Comparison of ENCODE assay signal across 7 mouse cellular contexts in the genomic region with DNA sequence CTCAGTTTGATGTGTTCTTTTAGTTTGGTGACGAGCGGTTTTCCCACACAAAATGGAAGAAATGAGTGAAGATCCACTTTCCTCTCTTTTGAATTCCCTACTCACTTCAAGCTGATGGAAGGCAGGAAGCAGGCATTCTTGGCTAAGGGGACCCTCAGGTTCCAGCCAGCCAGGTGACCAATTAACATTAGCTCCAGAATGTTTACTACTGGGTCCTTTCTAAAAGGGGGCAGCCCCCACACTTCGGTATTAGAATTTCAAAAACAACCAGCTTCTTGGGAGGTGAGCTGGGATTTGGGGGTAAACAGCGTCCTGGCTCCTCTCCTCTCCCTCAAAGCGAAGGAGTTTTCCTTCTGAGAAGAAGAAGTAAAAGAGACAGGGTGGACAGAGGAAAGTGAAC.
DNase-seq lines count a peak whose midpoint lies in the region; ATAC-seq and TF ChIP-seq lines count a peak whose summit lies in the region.

No protein-coding gene starts in this region.

- WGBS in kidney, postnatal 0 days = 42% methylated on average over 5 of the region's 5 CpGs
- 43% methylated on average over 5 of the region's 5 CpGs for WGBS in heart, embryonic 16.5 days
- WGBS in limb, embryonic 12.5 days = 35% methylated on average over 5 of the region's 5 CpGs
- 34% methylated on average over 5 of the region's 5 CpGs for WGBS in stomach, embryonic 14.5 days

- no peak for TF ChIP-seq CTCF in kidney, postnatal 0 days (IDR thresholded peaks at IDR 0.05; ENCODE audit: low read depth)

- H3K27me3 ChIP-seq in kidney, postnatal 0 days (ENCODE audit: insufficient read depth, low read length) = no peaks in the 10 kb centered on the region
- no peaks in the 10 kb centered on the region for H3K27me3 ChIP-seq in heart, embryonic 16.5 days (ENCODE audit: control insufficient read depth, insufficient read depth, low read length)
- H3K27me3 ChIP-seq in limb, embryonic 12.5 days = peaks cover 10% of the 10 kb centered on the region; the same call in 1 of the 2 replicates
- no peaks in the 10 kb centered on the region for H3K27me3 ChIP-seq in stomach, embryonic 14.5 days (ENCODE audit: control insufficient read depth, insufficient read depth, low read length)

- ATAC-seq in kidney, postnatal 0 days (replicated peaks; ENCODE audit: low FRiP score, low read depth) = no peak
- ATAC-seq in heart, embryonic 16.5 days (replicated peaks; ENCODE audit: extremely low read depth, insufficient read depth, low FRiP score) = no peak
- no peak for ATAC-seq in limb, embryonic 12.5 days (ENCODE audit: insufficient number of reproducible peaks, insufficient read depth, low FRiP score, low TSS enrichment, low read depth)
- ATAC-seq in stomach, embryonic 14.5 days (ENCODE audit: insufficient number of reproducible peaks, insufficient read depth, low FRiP score, low read depth) = no peak
- no peak for ATAC-seq in activated CD4-positive, CD25-positive, alpha-beta regulatory T cell, adult 4 months

- 0 out of 2 replicates have a peak overlapping the region, but pooled peaks have one; percentile 42 for H3K4me3 ChIP-seq in kidney, postnatal 0 days (replicated peaks; ENCODE audit: low read depth, low read length)
- peak overlapping the region; percentile 59 for H3K4me3 ChIP-seq in heart, embryonic 16.5 days (ENCODE audit: low read length)
- H3K4me3 ChIP-seq in limb, embryonic 12.5 days (replicated peaks) = peak overlapping the region; percentile 45
- peak overlapping the region; percentile 31; the same call in 1 of the 2 replicates for H3K4me3 ChIP-seq in stomach, embryonic 14.5 days (ENCODE audit: low read depth, low read length)

- peak overlapping the region; percentile 75 for H3K4me2 ChIP-seq in kidney, postnatal 0 days (ENCODE audit: low read length)
- peak overlapping the region; percentile 78 for H3K4me2 ChIP-seq in heart, embryonic 16.5 days (ENCODE audit: low read depth, low read length)
- H3K4me2 ChIP-seq in limb, embryonic 12.5 days = peak overlapping the region; percentile 71
- peak overlapping the region; percentile 66 for H3K4me2 ChIP-seq in stomach, embryonic 14.5 days (replicated peaks; ENCODE audit: low read depth, low read length)

- DNase-seq in kidney, postnatal 0 days (ENCODE audit: low spot score) = no peak
- no peak for DNase-seq in kidney, adult 18-20 months
- no peak for DNase-seq in right cerebral cortex, postnatal 14 days

- no peaks in the 10 kb centered on the region for H3K36me3 ChIP-seq in kidney, postnatal 0 days (ENCODE audit: insufficient read depth, low read length)
- no peaks in the 10 kb centered on the region for H3K36me3 ChIP-seq in heart, embryonic 16.5 days (ENCODE audit: control insufficient read depth, insufficient read depth)
- H3K36me3 ChIP-seq in limb, embryonic 12.5 days = no peaks in the 10 kb centered on the region
- H3K36me3 ChIP-seq in stomach, embryonic 14.5 days (ENCODE audit: control insufficient read depth, insufficient read depth, low read length) = no peaks in the 10 kb centered on the region

- H3K9ac ChIP-seq in kidney, postnatal 0 days (ENCODE audit: low read depth, low read length) = no peak overlapping the region
- H3K9ac ChIP-seq in heart, embryonic 16.5 days (ENCODE audit: low read length) = peak overlapping the region; percentile 64
- no peak overlapping the region for H3K9ac ChIP-seq in limb, embryonic 12.5 days (replicated peaks)
- no peak overlapping the region for H3K9ac ChIP-seq in stomach, embryonic 14.5 days (replicated peaks; ENCODE audit: low read depth, low read length)

- 0 out of 2 replicates have a peak, but pooled peaks cover 5% of the 10 kb centered on the region for H3K4me1 ChIP-seq in kidney, postnatal 0 days (replicated peaks; ENCODE audit: insufficient read depth, low read length)
- H3K4me1 ChIP-seq in heart, embryonic 16.5 days (ENCODE audit: control insufficient read depth, insufficient read depth, low read length) = no peaks in the 10 kb centered on the region; the same call in 1 of the 2 replicates
- peaks cover 6% of the 10 kb centered on the region; the same call in 1 of the 2 replicates for H3K4me1 ChIP-seq in limb, embryonic 12.5 days (replicated peaks)
- H3K4me1 ChIP-seq in stomach, embryonic 14.5 days (ENCODE audit: control insufficient read depth, insufficient read depth, low read length) = no peaks in the 10 kb centered on the region; the same call in 1 of the 2 replicates

- H3K27ac ChIP-seq in kidney, postnatal 0 days = no peak overlapping the region
- no peak overlapping the region for H3K27ac ChIP-seq in heart, embryonic 16.5 days (ENCODE audit: low read length)
- H3K27ac ChIP-seq in limb, embryonic 12.5 days = no peak overlapping the region
- H3K27ac ChIP-seq in stomach, embryonic 14.5 days (ENCODE audit: low read length) = no peak overlapping the region

- no peaks in the 10 kb centered on the region for H3K9me3 ChIP-seq in kidney, postnatal 0 days (replicated peaks; ENCODE audit: low read length)
- H3K9me3 ChIP-seq in heart, embryonic 16.5 days (replicated peaks; ENCODE audit: control insufficient read depth, low read length) = no peaks in the 10 kb centered on the region
- no peaks in the 10 kb centered on the region for H3K9me3 ChIP-seq in limb, embryonic 12.5 days
- no peaks in the 10 kb centered on the region for H3K9me3 ChIP-seq in stomach, embryonic 14.5 days (ENCODE audit: control insufficient read depth, low read depth, low read length)
